Mouse (Mus musculus) liver, embryonic 14.5 days (tissue): ENCODE data around the gene Bola1.

Experiments used
- CTCF ChIP-seq: IDR thresholded peaks from 2 replicates; pipeline ENCODE4 v1.5.1; 2016; ENCODE audit warnings: antibody characterized with exemption, low read depth, control low read depth
- EP300 ChIP-seq: IDR thresholded peaks from 2 replicates; pipeline ENCODE4 v1.6.1; 2016; ENCODE audit warnings: antibody characterized with exemption, low read depth

DNA sequence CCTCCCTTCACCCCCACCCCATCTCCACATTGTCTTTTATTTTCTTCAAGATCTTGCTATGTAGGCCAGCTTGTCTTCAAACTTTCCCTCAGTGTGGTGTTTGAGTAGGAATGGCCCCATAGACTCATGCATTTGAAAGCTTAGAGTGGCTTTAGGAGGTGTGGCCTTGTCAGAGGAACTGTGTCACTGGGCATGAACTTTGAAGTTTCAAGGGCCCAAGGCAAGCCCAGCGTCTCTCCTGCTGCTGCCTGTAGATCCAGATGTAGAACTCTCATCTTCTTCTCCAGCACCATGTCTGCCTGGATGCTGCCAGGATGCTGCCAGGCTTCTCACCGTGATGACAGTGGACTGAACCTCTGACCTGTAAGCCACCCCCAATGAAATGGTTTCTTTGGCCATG is 9.3 kb upstream of the Bola1 start:
- no peak for TF ChIP-seq CTCF
- no peak for TF ChIP-seq EP300
